Mouse (Mus musculus) intestine, embryonic 16.5 days (tissue): ENCODE data around the gene Hdac7. TPM values are rescaled to one million over a fixed set of nuclear protein-coding genes. Genes with fewer than 3 reads are reported as not detected.

ENCODE experiments used
- ATAC-seq: fragments of 200-750 bp; cut with Nextera tagmentation; 2 replicates; pipeline ENCODE4 v1.8.0; 2017; ENCODE audit warnings: moderate TSS enrichment, moderate library complexity
- H3K27ac ChIP-seq: fragments of 300-500 bp; sonication (generic); 2 replicates; pipeline ENCODE4 v1.5.1; 2014; ENCODE audit warnings: mild to moderate bottlenecking, low read length
- H3K27me3 ChIP-seq: fragments of 300-500 bp; sonication (generic); replicated peaks from 2 replicates; pipeline ENCODE4 v1.6.1; 2014; ENCODE audit warnings: low read length, control low read depth, mixed read lengths; ENCODE audit not compliant: control insufficient read depth, insufficient read depth
- H3K36me3 ChIP-seq: fragments of 300-500 bp; sonication (generic); 2 replicates; pipeline ENCODE4 v1.6.1; 2014; ENCODE audit warnings: low read length, control low read depth; ENCODE audit not compliant: control insufficient read depth, insufficient read depth
- H3K4me1 ChIP-seq: fragments of 300-500 bp; sonication (generic); 2 replicates; pipeline ENCODE4 v1.6.1; 2014; ENCODE audit warnings: low read length, control low read depth, mixed read lengths; ENCODE audit not compliant: control insufficient read depth, insufficient read depth
- H3K4me2 ChIP-seq: fragments of 300-500 bp; sonication (generic); 2 replicates; pipeline ENCODE4 v1.6.1; 2014; ENCODE audit warnings: low read depth, low read length, control low read depth
- H3K4me3 ChIP-seq: fragments of 300-500 bp; sonication (generic); 2 replicates; pipeline ENCODE4 v1.5.1; 2014; ENCODE audit warnings: mild to moderate bottlenecking, low read length
- H3K9ac ChIP-seq: fragments of 300-500 bp; sonication (generic); 2 replicates; pipeline ENCODE4 v1.6.1; 2014; ENCODE audit warnings: low read depth, low read length
- H3K9me3 ChIP-seq: fragments of 300-500 bp; sonication (generic); 2 replicates; pipeline ENCODE4 v1.6.1; 2016; ENCODE audit warnings: low read length, control low read depth; ENCODE audit not compliant: control insufficient read depth
- WGBS: fragments of 180-500 bp; shearing (Covaris S2); extraction: QIAGEN DNeasy Blood & Tissue Kit; methylation state at CpG from one replicate; pipeline ENCODE4 v1.1.7; 2014; 5-methylcytosine and 5-hydroxymethylcytosine counted together
- polyA plus RNA-seq: library from polyadenylated mRNA; unstranded; fragments of >200 nt; fragmentation: Nextera tagmentation; extraction: Ambion mirVana; gene quantifications from 2 replicates; pipeline ENCODE4 v1.2.1, GENCODE M21; 2015

The Hdac7 gene
- polyA plus RNA-seq, 1 experiment from 2014 or later = 15.8 TPM

- Histone ChIP-seq H3K36me3 (no peaks in the 10 kb centered on the region), H3K9ac (no peak overlapping the region), H3K4me3 (no peak overlapping the region), H3K27ac (no peak overlapping the region), H3K4me2 (no peak overlapping the region), H3K27me3 (no peaks in the 10 kb centered on the region), H3K4me1 (peaks cover 40% of the 10 kb centered on the region), H3K9me3 (no peaks in the 10 kb centered on the region)
- WGBS = 86% methylated on average over 2 of the region's 2 CpGs
- no peak for ATAC-seq
Observed at GRCm38 (mm10) chr15:97839012-97839411, 5.3 kb downstream of the Hdac7 start.

- WGBS = 83% methylated on average over 4 of the region's 4 CpGs
Observed at GRCm38 (mm10) chr15:97838395-97838794, 5.9 kb downstream of the Hdac7 start.

GRCm38 (mm10) chr15:97837491-97838061, 6.7 kb downstream of the Hdac7 start:
- no peak overlapping the region for H3K4me3 ChIP-seq
- peak; percentile 32 for ATAC-seq
- H3K9me3 ChIP-seq = no peaks in the 10 kb centered on the region
- peaks cover 44% of the 10 kb centered on the region for H3K4me1 ChIP-seq
- no peaks in the 10 kb centered on the region for H3K27me3 ChIP-seq
- WGBS = 23% methylated on average over 8 of the region's 8 CpGs
- H3K9ac ChIP-seq = no peak overlapping the region; the same call in 1 of the 2 replicates
- peak overlapping the region; percentile 63 for H3K27ac ChIP-seq
- no peaks in the 10 kb centered on the region for H3K36me3 ChIP-seq
- no peak overlapping the region for H3K4me2 ChIP-seq

More at GRCm38 (mm10) chr15:97838395-97838794, 5.9 kb downstream of the Hdac7 start:
- no peaks in the 10 kb centered on the region for H3K27me3 ChIP-seq
- no peak for ATAC-seq
- H3K4me2 ChIP-seq = no peak overlapping the region
- H3K36me3 ChIP-seq = no peaks in the 10 kb centered on the region
- no peak overlapping the region for H3K27ac ChIP-seq
- H3K9me3 ChIP-seq = no peaks in the 10 kb centered on the region
- no peak overlapping the region for H3K9ac ChIP-seq
- H3K4me3 ChIP-seq = no peak overlapping the region
- peaks cover 40% of the 10 kb centered on the region for H3K4me1 ChIP-seq

- H3K27ac ChIP-seq = no peak overlapping the region
- no peak overlapping the region for H3K4me3 ChIP-seq
- no peaks in the 10 kb centered on the region for H3K36me3 ChIP-seq
- no peaks in the 10 kb centered on the region for H3K27me3 ChIP-seq
- H3K4me2 ChIP-seq = no peak overlapping the region
- no peak overlapping the region for H3K9ac ChIP-seq
- no peak for ATAC-seq
- H3K4me1 ChIP-seq = peaks cover 47% of the 10 kb centered on the region
- no peaks in the 10 kb centered on the region for H3K9me3 ChIP-seq
- 67% methylated on average over 8 of the region's 8 CpGs for WGBS
Observed at GRCm38 (mm10) chr15:97836894-97837247, 7.4 kb downstream of the Hdac7 start.

- no peaks in the 10 kb centered on the region for H3K36me3 ChIP-seq
- no peak for ATAC-seq
- no peaks in the 10 kb centered on the region for H3K9me3 ChIP-seq
- peaks cover 47% of the 10 kb centered on the region for H3K4me1 ChIP-seq
- H3K27me3 ChIP-seq = no peaks in the 10 kb centered on the region
- 60% methylated on average over 17 of the region's 17 CpGs for WGBS
- H3K9ac ChIP-seq = no peak overlapping the region
- H3K4me3 ChIP-seq = no peak overlapping the region
- H3K4me2 ChIP-seq = no peak overlapping the region
- no peak overlapping the region for H3K27ac ChIP-seq
Observed at GRCm38 (mm10) chr15:97836153-97836893, 8.0 kb downstream of the Hdac7 start.

GRCm38 (mm10) chr15:97832764-97833479, 11.4 kb downstream of the Hdac7 start:
- Histone ChIP-seq H3K9me3 (no peaks in the 10 kb centered on the region), H3K4me3 (no peak overlapping the region), H3K27me3 (no peaks in the 10 kb centered on the region), H3K9ac (no peak overlapping the region), H3K27ac (no peak overlapping the region; the same call in 1 of the 2 replicates), H3K36me3 (no peaks in the 10 kb centered on the region), H3K4me2 (no peak overlapping the region), H3K4me1 (peaks cover 48% of the 10 kb centered on the region)
- no peak for ATAC-seq
- 75% methylated on average over 9 of the region's 9 CpGs for WGBS

GRCm38 (mm10) chr15:97831987-97832640, 12.2 kb downstream of the Hdac7 start:
- Histone ChIP-seq H3K36me3 (no peaks in the 10 kb centered on the region), H3K27ac (peak overlapping the region; percentile 96), H3K4me2 (peak overlapping the region; percentile 89), H3K9me3 (no peaks in the 10 kb centered on the region), H3K4me3 (peak overlapping the region; percentile 78), H3K9ac (peak overlapping the region; percentile 95), H3K4me1 (peaks cover 44% of the 10 kb centered on the region), H3K27me3 (no peaks in the 10 kb centered on the region)
- WGBS = 15% methylated on average over 10 of the region's 10 CpGs
- 0 out of 2 replicates have a peak, but pooled peaks have one; percentile 10 for ATAC-seq

- Histone ChIP-seq H3K9ac (peak overlapping the region; percentile 95), H3K27me3 (no peaks in the 10 kb centered on the region), H3K4me1 (peaks cover 43% of the 10 kb centered on the region), H3K4me3 (peak overlapping the region; percentile 78), H3K4me2 (peak overlapping the region; percentile 89), H3K27ac (peak overlapping the region; percentile 96), H3K9me3 (no peaks in the 10 kb centered on the region), H3K36me3 (no peaks in the 10 kb centered on the region)
- WGBS = under 1% methylated on average over 68 of the region's 84 CpGs
- peak; percentile 84 for ATAC-seq
Observed at GRCm38 (mm10) chr15:97831242-97831986, 12.9 kb downstream of the Hdac7 start.
